Comparison of ENCODE assay signal across 20 mouse cellular contexts in the genomic region with DNA sequence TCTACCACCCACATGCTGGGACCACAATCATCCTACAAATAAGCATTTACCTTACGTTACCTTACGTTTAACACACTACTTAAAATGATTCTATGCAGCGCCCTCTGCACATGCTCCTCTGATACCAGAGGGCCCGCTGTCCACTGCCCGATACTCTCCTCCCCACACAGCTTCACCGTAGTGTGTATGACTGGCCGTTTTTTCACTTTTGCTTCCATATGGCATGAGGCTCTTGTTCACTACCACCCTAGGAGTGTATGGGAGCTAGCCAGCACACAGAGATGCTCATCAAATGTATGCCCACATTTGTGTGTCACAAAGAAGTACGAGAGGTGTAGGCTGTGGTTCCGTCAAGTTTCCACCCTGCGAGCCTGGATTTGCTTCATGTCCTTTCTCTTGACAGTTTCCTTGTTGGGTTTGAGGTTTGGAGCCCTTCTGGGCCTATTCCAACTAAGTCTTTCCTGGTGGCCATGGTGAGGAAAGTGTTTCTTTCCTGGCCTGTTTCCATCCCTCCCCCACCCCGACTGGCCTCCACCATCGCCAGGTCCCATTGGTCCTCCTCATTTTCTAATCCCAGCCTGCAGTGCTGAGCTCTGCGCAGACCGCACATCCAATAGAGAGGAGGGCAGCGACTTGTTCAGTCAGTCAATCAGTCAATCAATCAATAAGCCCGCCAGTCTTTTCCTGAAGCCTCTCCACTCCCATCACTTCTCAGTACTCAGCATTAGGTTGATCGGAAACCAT. TPM values are rescaled to one million over a fixed set of nuclear protein-coding genes. Genes with fewer than 3 reads are reported as not detected.
DNase-seq lines count a peak whose midpoint lies in the region; ATAC-seq and TF ChIP-seq lines count a peak whose summit lies in the region.
"Had no signal": no experiment of that assay in that cellular context is flagged by ENCODE, and none has a peak within 500 bp of the region (broad histone marks: within the 10 kb centered on the region; RNA-seq: fewer than 3 reads in every experiment).

No protein-coding gene starts in this region.

- H3K4me3 ChIP-seq in heart, adult 2 months: no peak overlapping the region
- no peak overlapping the region for H3K4me3 ChIP-seq in heart, embryonic 10.5 days
- H3K4me3 ChIP-seq: heart, embryonic 15.5 days; limb, embryonic 10.5 days; neural tube, embryonic 13.5 days had no signal

- DNase-seq in cerebellum, adult 11-12 months: peak; percentile 63
- DNase-seq in heart, adult 2 months: no peak
- DNase-seq in heart, embryonic 10.5 days (ENCODE audit: low spot score): no peak
- peak; percentile 68 for DNase-seq in left cerebral cortex, postnatal 4 days
- DNase-seq in left cerebral cortex, postnatal 14 days (ENCODE audit: low spot score in 2 of 2): no peak
- DNase-seq in cerebellum, postnatal 25 days: peak; percentile 62 to 76
- DNase-seq in thymus, postnatal 4 days: no peak
- DNase-seq: adrenal gland, postnatal 10 days; heart, adult 18-20 months; kidney, postnatal 14 days; lung, adult 18-20 months; lung, postnatal 36 days; thymus, postnatal 14 days had no signal

- no peaks in the 10 kb centered on the region for H3K9me3 ChIP-seq in heart, embryonic 10.5 days
- H3K9me3 ChIP-seq: heart, embryonic 15.5 days; limb, embryonic 10.5 days; neural tube, embryonic 13.5 days had no signal

- no peak for ATAC-seq in cerebellum, adult (ENCODE audit: insufficient number of reproducible peaks, low FRiP score, low TSS enrichment)
- ATAC-seq: activated CD4-positive, CD25-positive, alpha-beta regulatory T cell, adult 4 months; intestine, embryonic 16.5 days; Patski had no signal

- WGBS in heart, adult 2 months: 75% methylated on average over 17 of the region's 17 CpGs
- 91% methylated on average over 17 of the region's 17 CpGs for WGBS in heart, embryonic 10.5 days

- peak overlapping the region; percentile 94; the same call in 1 of the 2 replicates for H3K27ac ChIP-seq in heart, adult 2 months
- H3K27ac ChIP-seq in heart, embryonic 10.5 days: no peak overlapping the region
- H3K27ac ChIP-seq: heart, embryonic 15.5 days; limb, embryonic 10.5 days; neural tube, embryonic 13.5 days had no signal

- no peaks in the 10 kb centered on the region for H3K27me3 ChIP-seq in heart, adult 2 months (ENCODE audit: control insufficient read depth, insufficient read depth, low read length)
- no peaks in the 10 kb centered on the region for H3K27me3 ChIP-seq in heart, embryonic 10.5 days (ENCODE audit: insufficient read depth, poor library complexity, severe bottlenecking)
- H3K27me3 ChIP-seq: heart, embryonic 15.5 days; neural tube, embryonic 13.5 days; Patski had no signal

- TF ChIP-seq CTCF in heart, adult 2 months (IDR thresholded peaks at IDR 0.05): no peak

- H3K4me1 ChIP-seq in heart, adult 2 months (ENCODE audit: control insufficient read depth, insufficient read depth, low read length): peaks cover 44% of the 10 kb centered on the region
- H3K4me1 ChIP-seq in heart, embryonic 10.5 days: peaks cover 83% of the 10 kb centered on the region

- intact Hi-C loops in heart, adult 2 months (cut with DNase I): loop anchor here (5.0 kb wide), 1 partner anchor 35 kb away; no protein-coding TSS in a partner anchor
- intact Hi-C loops in left cerebral cortex, postnatal 4 days (cut with DNase I): no loop called here
- intact Hi-C loops in left cerebral cortex, postnatal 14 days (cut with DNase I): no loop called here

- TF ChIP-seq EP300 in heart, adult 2 months (IDR thresholded peaks at IDR 0.05; ENCODE audit: insufficient read depth, low read depth, low read length): no peak

- TF ChIP-seq POLR2A in heart, adult 2 months (IDR thresholded peaks at IDR 0.05; ENCODE audit: insufficient read depth, low read depth, low read length): no peak

- no peak overlapping the region for H3K9ac ChIP-seq in heart, adult 2 months (ENCODE audit: low read depth, low read length)
- H3K9ac ChIP-seq: heart, embryonic 15.5 days; neural tube, embryonic 13.5 days had no signal

- 0 out of 2 replicates have a peak, but pooled peaks cover 2% of the 10 kb centered on the region for H3K79me2 ChIP-seq in heart, adult 2 months (replicated peaks; ENCODE audit: control insufficient read depth, insufficient read depth, low read length)

- peaks cover 10% of the 10 kb centered on the region for H3K36me3 ChIP-seq in heart, adult 2 months (ENCODE audit: control insufficient read depth, insufficient read depth, low read length)
- 0 out of 2 replicates have a peak, but pooled peaks cover 8% of the 10 kb centered on the region for H3K36me3 ChIP-seq in heart, embryonic 10.5 days
- H3K36me3 ChIP-seq: heart, embryonic 15.5 days; limb, embryonic 10.5 days; neural tube, embryonic 13.5 days had no signal

RNA-seq across cellular contexts. Expression of a gene that starts 37.6 kb away (rescaled TPM):
- total RNA-seq in heart, adult 2 months (2021): 10 to 100 TPM; 26.9 to 32.2 TPM
- 33.4 and 35.5 TPM in 2 replicates for polyA plus RNA-seq in heart, adult 2 months (2012; rRNA removed)
- 14.8 and 20.8 TPM in 2 replicates for polyA plus RNA-seq in heart, embryonic 10.5 days (2016; fragmentation: Nextera tagmentation; extraction: Ambion mirVana)
- 10 to 100 TPM; 19.3 to 23.7 TPM for total RNA-seq in left cerebral cortex, postnatal 4 days (2021)
- 10 to 100 TPM; 15.7 to 16.0 TPM for total RNA-seq in left cerebral cortex, postnatal 14 days (2021)

RNA-seq across cellular contexts. Expression of a gene that starts 52.9 kb away (rescaled TPM):
- 1,000 to 10,000 TPM; 1,877 to 2,293 TPM for total RNA-seq in heart, adult 2 months (2021)
- polyA plus RNA-seq in heart, adult 2 months (2012; rRNA removed): 1,651 and 1,954 TPM in 2 replicates
- 830 and 1,266 TPM in 2 replicates for polyA plus RNA-seq in heart, embryonic 10.5 days (2016; fragmentation: Nextera tagmentation; extraction: Ambion mirVana)
- total RNA-seq in left cerebral cortex, postnatal 4 days (2021): 10 to 100 TPM; 66.4 to 74.7 TPM
- 10 to 100 TPM; 48.1 to 50.3 TPM for total RNA-seq in left cerebral cortex, postnatal 14 days (2021)

Comparison
In these comparisons a context has a peak if more than half of its experiments do, and no peak if none do; other contexts are left out.
1. DNase-seq: peak in cerebellum, adult 11-12 months (single experiment), left cerebral cortex, postnatal 4 days (single experiment) and cerebellum, postnatal 25 days (2 of 2); none in heart, adult 2 months (0 of 2), heart, embryonic 10.5 days (single experiment), left cerebral cortex, postnatal 14 days (0 of 2) and thymus, postnatal 4 days (single experiment).
2. RNA of a gene that starts 52.9 kb away (total RNA-seq): 1,877 to 2,293 TPM in heart, adult 2 months; 66.4 to 74.7 TPM in left cerebral cortex, postnatal 4 days and 48.1 to 50.3 TPM in left cerebral cortex, postnatal 14 days; every median in the first group is over 10 times any median in the second.